Mouse (Mus musculus) skeletal muscle tissue, adult 2 months (tissue): ENCODE measurements around the gene Galc.
A peak's percentile ranks its signal among the peaks of the same experiment; 100 is the strongest.

Experiments used
- DNase-seq: peaks from one replicate; pipeline ENCODE4 v3.0.0-alpha.2; 2012; ENCODE audit warnings: low read depth, low spot score

Galc gene

DNA sequence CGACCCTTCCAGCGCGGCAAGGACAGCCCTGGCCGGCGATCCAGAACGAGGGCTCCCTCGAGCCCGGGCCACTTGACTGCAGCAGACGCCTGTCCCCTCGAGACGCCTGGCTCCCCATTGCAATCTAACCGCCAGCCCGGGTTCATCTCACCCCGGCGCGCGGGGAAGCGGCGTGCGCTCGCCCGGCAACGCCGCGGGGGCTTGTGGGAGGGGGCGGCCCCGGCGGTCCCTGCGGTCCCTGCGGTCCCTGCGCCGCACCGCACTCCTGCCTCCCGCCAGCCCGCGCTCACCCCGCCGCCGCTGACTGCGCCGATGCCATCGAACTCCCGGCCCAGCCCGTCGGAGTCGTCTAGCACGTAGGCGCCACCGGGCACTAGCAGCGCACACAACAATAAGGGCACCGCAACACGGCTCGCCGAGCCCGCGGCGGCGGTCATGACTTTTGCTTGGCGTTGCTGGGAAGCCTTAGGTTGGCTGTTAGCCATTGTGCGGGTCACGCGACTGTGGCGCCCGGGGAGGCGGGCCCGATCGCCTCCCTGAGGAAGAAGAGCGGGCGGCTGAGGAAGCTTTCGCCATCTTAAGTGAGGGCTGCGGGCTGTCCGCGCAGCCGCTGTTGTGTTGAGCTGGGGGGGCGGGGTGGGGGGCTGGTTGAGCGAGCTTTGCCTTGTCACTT is at the start of gene Galc:
Gene Galc, minus strand, starts transcription at position 615 of the 673 bp plus-strand sequence.
- peak; percentile 81 for DNase-seq

- no peak for DNase-seq
These were observed 48.1 kb upstream of the Galc start for GRCm38 (mm10) chr12:98307179-98307915.

DNA sequence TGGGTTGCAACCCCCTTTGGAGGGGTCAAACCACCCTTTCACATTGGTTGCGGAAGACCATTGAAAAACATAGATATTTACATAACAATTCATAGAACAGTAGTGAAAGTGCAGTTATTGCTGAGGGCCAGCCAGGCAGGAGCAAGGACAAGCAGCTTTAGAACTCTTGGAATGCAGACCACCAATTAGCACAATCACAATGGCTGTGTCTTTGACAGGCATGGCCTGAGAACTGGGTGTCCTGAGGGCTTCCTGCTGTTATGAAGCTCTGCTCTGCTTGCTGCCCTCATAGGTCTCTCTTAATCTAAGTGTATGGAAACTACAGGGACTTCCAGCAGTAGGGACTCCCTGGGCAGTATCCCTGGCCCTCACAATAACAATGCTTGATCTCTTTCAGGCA is 43.8 kb upstream of the Galc start:
- no peak for DNase-seq

- DNase-seq: no peak
These were observed 42.7 kb upstream of the Galc start for GRCm38 (mm10) chr12:98301980-98302379.

- DNase-seq: no peak
These were observed 35.0 kb upstream of the Galc start for GRCm38 (mm10) chr12:98294241-98294640.

- no peak for DNase-seq
These were observed 33.0 kb upstream of the Galc start for GRCm38 (mm10) chr12:98292278-98292677.

- DNase-seq: no peak
These were observed 31.2 kb upstream of the Galc start for GRCm38 (mm10) chr12:98290475-98290874.

GRCm38 (mm10) chr12:98284477-98284876 is 25.2 kb upstream of the Galc start:
- DNase-seq: no peak

DNA sequence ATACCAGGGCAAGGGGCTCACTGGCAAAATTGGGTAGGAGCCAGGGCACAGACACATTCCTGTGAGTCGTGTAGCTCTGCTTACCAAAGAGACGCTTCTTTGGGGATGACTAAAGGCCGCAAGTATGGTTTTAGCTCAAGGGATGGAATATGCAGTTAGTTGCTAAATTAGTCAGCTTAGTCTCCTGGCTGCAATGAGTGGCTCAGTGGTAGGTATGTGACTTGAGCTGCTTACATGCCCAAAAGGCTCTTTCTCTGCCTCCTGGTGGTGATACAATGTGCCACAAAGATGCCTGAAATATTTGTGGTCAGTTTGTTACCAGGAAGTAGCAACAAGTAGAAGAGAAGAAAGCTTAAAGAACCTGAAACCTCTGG is 24.2 kb upstream of the Galc start:
- DNase-seq: no peak

DNA sequence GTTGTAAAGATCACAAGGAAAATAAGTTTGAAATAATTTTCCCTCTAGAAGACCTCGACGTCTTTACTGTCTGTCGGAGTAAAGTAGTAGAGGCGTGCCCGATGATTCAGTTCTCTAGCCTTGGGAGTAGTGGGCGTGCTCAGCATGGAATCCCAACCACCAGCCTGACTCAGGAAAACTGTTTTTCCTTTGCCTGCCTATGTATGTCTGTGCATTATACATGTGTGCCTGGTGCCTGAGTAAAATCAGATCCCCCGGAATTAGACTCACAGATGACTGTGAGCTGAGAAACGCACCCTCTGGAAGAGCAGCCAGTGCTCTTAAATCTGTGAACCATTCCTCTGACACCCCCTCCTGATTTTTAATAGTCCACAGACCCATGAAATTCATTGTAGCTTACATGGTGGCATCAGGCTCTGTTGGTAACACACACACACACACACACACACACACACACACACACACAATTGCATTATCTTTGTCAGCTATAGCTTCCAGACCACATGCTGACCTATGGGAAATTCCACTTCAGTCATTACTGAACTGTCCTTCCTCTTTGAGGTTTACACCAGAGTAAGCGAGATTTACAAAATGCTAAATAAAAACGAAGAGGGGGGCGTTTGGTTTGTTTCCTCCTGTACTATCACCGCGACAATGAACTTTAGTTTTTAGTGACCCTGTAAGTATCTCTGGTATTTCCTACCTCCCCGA is 23.7 kb upstream of the Galc start:
- DNase-seq: no peak

GRCm38 (mm10) chr12:98280996-98281395 is 21.7 kb upstream of the Galc start:
- DNase-seq: no peak

DNA sequence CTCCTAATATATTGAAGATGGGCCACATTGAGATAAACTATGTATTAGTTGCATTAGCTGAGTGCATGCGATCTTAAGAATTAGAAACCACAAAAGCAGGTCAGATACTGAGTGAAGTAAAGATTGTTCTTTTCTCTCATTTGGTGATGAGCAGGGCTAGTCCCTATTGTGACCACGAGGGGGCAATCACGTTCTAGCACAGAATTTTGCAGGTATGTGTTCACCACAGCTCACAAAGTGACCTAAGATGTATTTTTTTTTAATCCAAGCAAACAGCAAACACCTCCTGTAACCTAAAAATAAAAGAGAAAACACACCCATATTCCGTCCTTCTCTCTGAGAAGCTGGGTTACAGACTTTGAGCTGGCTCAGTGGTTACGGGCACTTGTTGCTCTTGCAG is 21.3 kb upstream of the Galc start:
- DNase-seq: no peak

GRCm38 (mm10) chr12:98272433-98272832 is 13.2 kb upstream of the Galc start:
- DNase-seq: no peak

GRCm38 (mm10) chr12:98270810-98271566 is 11.7 kb upstream of the Galc start:
- DNase-seq: no peak

GRCm38 (mm10) chr12:98269791-98270745 is 10.8 kb upstream of the Galc start:
- DNase-seq: no peak

DNA sequence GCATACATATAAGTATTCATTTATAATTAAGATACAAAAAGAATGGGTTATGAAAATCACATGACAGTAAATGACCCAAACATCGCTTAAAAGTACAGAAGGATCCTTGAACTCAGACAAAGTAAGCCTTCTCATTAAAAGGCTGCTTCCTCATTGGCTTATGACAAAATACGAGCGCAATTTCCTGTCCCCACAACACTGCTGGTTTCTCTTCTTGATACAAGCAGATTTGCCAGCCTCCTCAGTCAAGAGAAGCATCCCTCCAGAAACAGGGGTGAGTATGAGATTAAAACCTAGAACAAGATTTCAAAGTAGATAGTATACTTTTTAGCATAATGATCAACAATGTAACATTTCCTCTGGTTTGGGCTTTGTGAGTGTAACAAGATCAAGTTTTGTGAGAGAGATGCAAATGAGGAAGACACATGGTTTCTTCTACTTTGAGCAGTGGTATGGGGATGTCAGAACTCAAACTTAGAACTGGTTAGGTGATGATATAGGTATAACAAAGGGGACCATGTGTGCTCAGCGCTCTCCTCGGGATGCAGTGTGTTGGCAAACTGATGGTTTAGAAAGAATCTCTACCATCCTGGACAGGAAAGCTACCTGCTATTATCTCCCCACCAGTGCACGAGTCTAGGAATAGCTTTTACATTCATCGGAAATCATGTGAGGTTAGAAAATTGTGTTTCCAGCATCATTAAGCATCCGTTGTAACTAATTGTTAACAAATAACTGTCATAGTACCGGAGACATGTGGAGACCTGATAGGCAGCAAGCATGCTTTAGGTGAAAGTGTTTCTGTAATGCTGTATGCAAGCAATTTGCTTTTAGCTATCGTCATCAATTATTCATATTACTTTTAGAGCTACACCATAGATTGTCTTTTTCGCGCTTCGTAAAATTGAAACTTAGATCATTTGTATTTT is 9.4 kb upstream of the Galc start, which contains the start of gene Gpr65:
Gene Gpr65, plus strand, starts transcription at position 195 of the 929 bp plus-strand sequence.
- DNase-seq: no peak

DNA sequence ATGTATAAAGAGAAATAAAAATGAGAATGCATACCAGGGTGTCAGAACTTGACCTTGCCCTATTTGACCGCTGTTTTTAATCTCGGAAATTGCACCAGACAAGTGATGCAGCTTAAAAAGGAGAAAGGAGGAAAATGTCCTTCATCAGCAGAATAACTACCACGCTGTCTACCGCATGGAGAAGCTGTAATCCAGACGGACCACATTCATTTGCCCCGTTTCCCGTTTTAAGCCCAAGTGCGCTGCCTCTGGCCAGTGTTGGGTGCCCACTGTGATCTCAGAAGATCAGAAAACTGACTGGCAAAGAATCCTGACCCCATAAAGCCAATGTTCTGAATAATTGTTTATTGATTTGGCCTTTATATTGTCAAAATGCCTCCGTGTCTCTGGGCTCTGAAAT is 6.4 kb upstream of the Galc start:
- DNase-seq: no peak

DNA sequence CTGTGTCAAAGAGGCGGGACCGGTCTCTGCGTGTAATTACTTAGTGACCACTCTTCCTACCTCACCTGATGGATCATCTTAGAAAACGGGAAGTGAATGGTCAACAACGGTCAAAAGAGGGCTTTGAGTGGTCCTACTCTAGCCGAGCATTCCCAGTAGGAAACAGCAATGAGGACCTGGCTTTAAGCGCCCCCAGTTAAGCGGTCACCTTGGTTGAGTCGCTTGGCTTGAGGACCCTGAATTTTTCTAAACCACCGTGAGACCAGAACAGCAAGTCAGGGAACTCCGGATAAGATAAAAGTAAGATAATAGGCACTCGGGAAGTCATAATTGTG is 226 bp upstream of the Galc start:
- DNase-seq: no peak

GRCm38 (mm10) chr12:98258371-98258844 is 851 bp downstream of the Galc start:
- no peak for DNase-seq
